Mouse (Mus musculus) lung, embryonic 16.5 days (tissue): ENCODE measurements around the gene Inf2. TPM values are rescaled to one million over a fixed set of nuclear protein-coding genes. Genes with fewer than 3 reads are reported as not detected.

ENCODE experiments used
- ATAC-seq: fragments of 200-750 bp; cut with Nextera tagmentation; 2 replicates; pipeline ENCODE4 v1.8.0; 2017; ENCODE audit warnings: low read depth, mild to moderate bottlenecking, moderate library complexity
- H3K27ac ChIP-seq: fragments of 300-500 bp; sonication (generic); 2 replicates; pipeline ENCODE4 v1.5.1; 2014; ENCODE audit warnings: mild to moderate bottlenecking, control low read depth, low read length
- H3K27me3 ChIP-seq: fragments of 300-500 bp; sonication (generic); 2 replicates; pipeline ENCODE4 v1.6.1; 2014; ENCODE audit warnings: low read depth, low read length, mixed read lengths; ENCODE audit not compliant: control insufficient read depth, insufficient read depth
- H3K36me3 ChIP-seq: fragments of 300-500 bp; sonication (generic); 2 replicates; pipeline ENCODE4 v1.6.1; 2014; ENCODE audit warnings: low read length; ENCODE audit not compliant: control insufficient read depth, insufficient read depth
- H3K4me1 ChIP-seq: fragments of 300-500 bp; sonication (generic); replicated peaks from 2 replicates; pipeline ENCODE4 v1.6.1; 2014; ENCODE audit warnings: low read length, mixed read lengths; ENCODE audit not compliant: control insufficient read depth, insufficient read depth
- H3K4me2 ChIP-seq: fragments of 300-500 bp; sonication (generic); 2 replicates; pipeline ENCODE4 v1.6.1; 2014; ENCODE audit warnings: low read depth, low read length, control low read depth
- H3K4me3 ChIP-seq: fragments of 300-500 bp; sonication (generic); 2 replicates; pipeline ENCODE4 v1.5.1; 2014; ENCODE audit warnings: mild to moderate bottlenecking, low read length, control low read depth
- H3K9ac ChIP-seq: fragments of 300-500 bp; sonication (generic); 2 replicates; pipeline ENCODE4 v1.6.1; 2014; ENCODE audit warnings: low read length, control low read depth
- H3K9me3 ChIP-seq: fragments of 300-500 bp; sonication (generic); 2 replicates; pipeline ENCODE4 v1.6.1; 2016; ENCODE audit warnings: low read length; ENCODE audit not compliant: control insufficient read depth
- WGBS: fragments of 180-500 bp; shearing (Covaris S2); extraction: QIAGEN DNeasy Blood & Tissue Kit; methylation state at CpG from one replicate; pipeline ENCODE4 v1.1.7; 2014; 5-methylcytosine and 5-hydroxymethylcytosine counted together
- polyA plus RNA-seq: library from polyadenylated mRNA; unstranded; fragments of >200 nt; fragmentation: Nextera tagmentation; extraction: Ambion mirVana; gene quantifications from 2 replicates; pipeline ENCODE4 v1.2.1, GENCODE M21; 2015

Inf2 gene
- polyA plus RNA-seq, 1 experiment from 2014 or later, result 3.5 TPM

GRCm38 (mm10) chr12:112546110-112546509, 42.5 kb upstream of the Inf2 start:
- H3K4me2 ChIP-seq, result no peak overlapping the region
- 92% methylated on average over 8 of the region's 8 CpGs for WGBS
- no peaks in the 10 kb centered on the region for H3K36me3 ChIP-seq

DNA sequence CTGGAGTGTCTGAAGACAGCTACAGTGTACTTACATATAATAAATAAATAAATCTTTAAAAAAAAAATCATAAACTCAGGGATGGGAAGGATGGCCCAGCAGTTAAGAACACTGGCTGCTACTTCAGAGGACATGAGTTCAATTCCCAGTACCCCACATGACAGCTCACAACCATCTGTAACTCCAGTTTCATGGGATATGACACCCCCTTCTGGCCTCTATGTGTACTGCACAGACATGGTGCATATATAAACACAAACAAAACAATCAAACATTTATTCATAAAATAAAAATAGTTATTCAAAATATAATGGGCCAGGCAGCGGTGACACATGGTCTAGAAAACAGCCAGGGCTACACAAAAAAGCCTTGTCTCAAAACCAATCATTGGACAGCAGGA, 39.3 kb upstream of the Inf2 start:
- H3K27ac ChIP-seq, result no peak overlapping the region
- H3K4me3 ChIP-seq, result no peak overlapping the region
- H3K4me2 ChIP-seq, result no peak overlapping the region
- WGBS, result 91% methylated on average over 1 of the region's 1 CpGs
- no peaks in the 10 kb centered on the region for H3K27me3 ChIP-seq
- no peaks in the 10 kb centered on the region for H3K9me3 ChIP-seq
- H3K36me3 ChIP-seq, result no peaks in the 10 kb centered on the region
- H3K4me1 ChIP-seq, result no peaks in the 10 kb centered on the region
- no peak overlapping the region for H3K9ac ChIP-seq
- ATAC-seq, result no peak

More at GRCm38 (mm10) chr12:112546110-112546509, 42.5 kb upstream of the Inf2 start:
- no peaks in the 10 kb centered on the region for H3K4me1 ChIP-seq
- no peaks in the 10 kb centered on the region for H3K9me3 ChIP-seq
- no peak overlapping the region for H3K4me3 ChIP-seq
- H3K9ac ChIP-seq, result no peak overlapping the region
- no peak overlapping the region for H3K27ac ChIP-seq
- ATAC-seq, result no peak
- no peaks in the 10 kb centered on the region for H3K27me3 ChIP-seq

DNA sequence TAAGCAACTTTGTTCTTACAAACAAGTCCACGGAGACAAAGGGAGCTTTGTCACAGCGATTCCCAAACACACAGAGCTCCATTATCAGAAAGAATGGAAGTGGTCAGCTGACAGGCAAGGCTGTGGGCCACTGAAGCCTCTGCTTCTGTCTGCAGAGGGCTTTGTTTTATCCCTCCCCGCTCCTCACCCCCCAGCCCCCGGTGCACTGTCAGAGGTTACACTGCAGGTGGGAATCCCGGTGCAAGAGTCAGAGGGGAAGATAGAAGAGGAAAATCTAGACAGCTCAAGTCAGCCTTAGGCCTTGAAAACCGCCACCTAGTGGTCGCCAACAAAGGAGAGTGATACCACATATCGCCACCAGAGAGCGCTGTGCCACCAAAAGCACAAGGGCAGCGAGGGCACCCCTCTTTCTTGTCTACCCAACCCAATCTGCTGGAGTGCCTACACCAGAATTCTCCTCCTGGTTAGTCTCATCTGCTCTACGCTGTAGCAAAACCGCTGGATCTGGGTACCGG, 36.7 kb upstream of the Inf2 start:
- ATAC-seq, result peak; percentile 75
- WGBS, result 12% methylated on average over 13 of the region's 13 CpGs
- H3K9ac ChIP-seq, result no peak overlapping the region

GRCm38 (mm10) chr12:112552520-112552919, 36.1 kb upstream of the Inf2 start:
- WGBS, result 48% methylated on average over 5 of the region's 5 CpGs
- H3K27ac ChIP-seq, result no peak overlapping the region
- H3K27me3 ChIP-seq, result no peaks in the 10 kb centered on the region

More for the DNA sequence above, 36.7 kb upstream of the Inf2 start:
- Histone ChIP-seq H3K36me3 (no peaks in the 10 kb centered on the region), H3K4me3 (no peak overlapping the region), H3K4me1 (no peaks in the 10 kb centered on the region), H3K9me3 (no peaks in the 10 kb centered on the region), H3K27me3 (no peaks in the 10 kb centered on the region), H3K27ac (no peak overlapping the region), H3K4me2 (no peak overlapping the region)

GRCm38 (mm10) chr12:112554900-112555299, 33.7 kb upstream of the Inf2 start:
- no peaks in the 10 kb centered on the region for H3K36me3 ChIP-seq
- H3K4me1 ChIP-seq, result no peaks in the 10 kb centered on the region
- no peak overlapping the region for H3K4me2 ChIP-seq
- WGBS, result 30% methylated on average over 12 of the region's 12 CpGs
- H3K27ac ChIP-seq, result no peak overlapping the region
- H3K4me3 ChIP-seq, result no peak overlapping the region
- no peak overlapping the region for H3K9ac ChIP-seq
- no peaks in the 10 kb centered on the region for H3K9me3 ChIP-seq
- H3K27me3 ChIP-seq, result no peaks in the 10 kb centered on the region
- peak; percentile 61 for ATAC-seq

More at GRCm38 (mm10) chr12:112552520-112552919, 36.1 kb upstream of the Inf2 start:
- H3K4me3 ChIP-seq, result no peak overlapping the region
- ATAC-seq, result no peak
- no peaks in the 10 kb centered on the region for H3K9me3 ChIP-seq
- no peak overlapping the region for H3K4me2 ChIP-seq
- H3K36me3 ChIP-seq, result no peaks in the 10 kb centered on the region
- H3K9ac ChIP-seq, result no peak overlapping the region
- no peaks in the 10 kb centered on the region for H3K4me1 ChIP-seq

DNA sequence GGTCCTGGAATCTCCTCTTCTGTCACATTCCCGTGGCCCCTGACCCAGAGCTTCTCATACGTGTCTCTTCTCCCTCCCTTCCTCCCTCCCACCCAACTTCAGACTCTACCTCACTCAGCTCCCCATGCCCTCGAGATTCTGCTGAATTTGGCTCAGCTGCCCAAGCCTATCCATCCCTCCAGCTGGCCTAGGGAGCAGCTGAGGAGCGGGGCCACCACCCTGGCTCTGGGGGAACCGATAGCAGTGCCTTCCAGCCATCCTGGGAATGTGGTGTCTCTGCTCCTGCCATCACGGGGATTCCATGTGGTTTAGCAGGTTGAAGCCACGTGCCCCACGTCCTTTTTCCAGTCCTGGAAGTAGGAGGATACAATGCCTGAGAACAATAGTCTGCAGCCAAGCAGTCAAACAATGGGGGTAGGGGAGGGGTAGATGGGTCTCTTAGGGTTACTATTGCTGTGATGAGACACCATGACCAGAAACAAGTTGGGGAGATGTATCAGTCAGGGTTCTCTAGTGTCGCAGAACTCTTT, 32.0 kb upstream of the Inf2 start:
- 63% methylated on average over 9 of the region's 9 CpGs for WGBS
- H3K27ac ChIP-seq, result no peak overlapping the region

GRCm38 (mm10) chr12:112557219-112557618, 31.4 kb upstream of the Inf2 start:
- H3K9me3 ChIP-seq, result no peaks in the 10 kb centered on the region
- no peak overlapping the region for H3K27ac ChIP-seq
- no peak overlapping the region for H3K4me3 ChIP-seq
- H3K27me3 ChIP-seq, result no peaks in the 10 kb centered on the region
- no peak overlapping the region for H3K4me2 ChIP-seq
- no peak for ATAC-seq
- H3K36me3 ChIP-seq, result no peaks in the 10 kb centered on the region
- H3K9ac ChIP-seq, result no peak overlapping the region
- WGBS, result 82% methylated on average over 5 of the region's 5 CpGs
- no peaks in the 10 kb centered on the region for H3K4me1 ChIP-seq

More for the DNA sequence above, 32.0 kb upstream of the Inf2 start:
- ATAC-seq, result no peak
- H3K4me2 ChIP-seq, result no peak overlapping the region
- H3K4me3 ChIP-seq, result no peak overlapping the region
- H3K27me3 ChIP-seq, result no peaks in the 10 kb centered on the region
- no peaks in the 10 kb centered on the region for H3K4me1 ChIP-seq
- H3K36me3 ChIP-seq, result no peaks in the 10 kb centered on the region
- H3K9me3 ChIP-seq, result no peaks in the 10 kb centered on the region
- H3K9ac ChIP-seq, result no peak overlapping the region

GRCm38 (mm10) chr12:112559231-112559630, 29.4 kb upstream of the Inf2 start:
- Histone ChIP-seq H3K27me3 (no peaks in the 10 kb centered on the region), H3K9ac (no peak overlapping the region), H3K4me1 (no peaks in the 10 kb centered on the region), H3K9me3 (no peaks in the 10 kb centered on the region), H3K4me2 (no peak overlapping the region), H3K36me3 (no peaks in the 10 kb centered on the region), H3K27ac (no peak overlapping the region), H3K4me3 (no peak overlapping the region)
- WGBS, result 39% methylated on average over 3 of the region's 3 CpGs
- no peak for ATAC-seq

GRCm38 (mm10) chr12:112559671-112560070, 28.9 kb upstream of the Inf2 start:
- Histone ChIP-seq H3K4me1 (no peaks in the 10 kb centered on the region), H3K4me3 (no peak overlapping the region), H3K9ac (no peak overlapping the region), H3K4me2 (no peak overlapping the region), H3K36me3 (no peaks in the 10 kb centered on the region), H3K27ac (no peak overlapping the region), H3K27me3 (no peaks in the 10 kb centered on the region), H3K9me3 (no peaks in the 10 kb centered on the region)
- 62% methylated on average over 6 of the region's 6 CpGs for WGBS
- ATAC-seq, result no peak
